Mouse (Mus musculus) ES-Bruce4 (cell line): ENCODE data around the gene Rcc1. TPM values are rescaled to one million over a fixed set of nuclear protein-coding genes. Genes with fewer than 3 reads are reported as not detected.
"Not testable (repeated sequence)": the region's sequence is repeated elsewhere in the genome, so short reads cannot be mapped to it uniquely, and the experiment has no call there.

Experiments used
- H3K27ac ChIP-seq: 2 replicates; pipeline ENCODE4 v1.5.1; 2012; ENCODE audit warnings: low read length, inconsistent platforms; ENCODE audit not compliant: insufficient read depth
- H3K27me3 ChIP-seq: 2 replicates; pipeline ENCODE4 v1.6.1; 2012; ENCODE audit warnings: mild to moderate bottlenecking, low read length, inconsistent platforms; ENCODE audit not compliant: control insufficient read depth, poor library complexity, insufficient read depth, severe bottlenecking
- H3K36me3 ChIP-seq: 2 replicates; pipeline ENCODE4 v1.6.1; 2012; ENCODE audit warnings: inconsistent platforms, mild to moderate bottlenecking, low read length, moderate library complexity; ENCODE audit not compliant: control insufficient read depth, poor library complexity, insufficient read depth, severe bottlenecking
- H3K4me1 ChIP-seq: one replicate; pipeline ENCODE4 v1.8.1; 2011; ENCODE audit warnings: low read length; ENCODE audit not compliant: control insufficient read depth, insufficient read depth
- H3K4me3 ChIP-seq: 2 replicates; pipeline ENCODE4 v1.5.1; 2011; ENCODE audit warnings: low read depth, mild to moderate bottlenecking, low read length
- H3K9ac ChIP-seq: 2 replicates; pipeline ENCODE4 v1.6.1; 2012; ENCODE audit warnings: low read depth, mild to moderate bottlenecking, inconsistent platforms; ENCODE audit not compliant: poor library complexity, severe bottlenecking
- H3K9me3 ChIP-seq: replicated peaks from 2 replicates; pipeline ENCODE4 v1.6.1; 2012; ENCODE audit warnings: mild to moderate bottlenecking, low read length, inconsistent platforms; ENCODE audit not compliant: control insufficient read depth, poor library complexity, insufficient read depth, severe bottlenecking
- CTCF ChIP-seq: IDR thresholded peaks from one replicate; pipeline ENCODE4 v1.8.1; 2011; ENCODE audit warnings: low read depth, low read length
- EP300 ChIP-seq: IDR thresholded peaks from 2 replicates; pipeline ENCODE4 v1.6.1; 2011; ENCODE audit warnings: low read depth, low read length; ENCODE audit not compliant: insufficient read depth
- POLR2A ChIP-seq: IDR thresholded peaks from one replicate; pipeline ENCODE4 v1.8.1; 2011; ENCODE audit warnings: low read length; ENCODE audit not compliant: insufficient read depth
- polyA plus RNA-seq: library from polyadenylated mRNA; stranded (reverse); fragments of >200 nt; gene quantifications from 2 replicates; pipeline ENCODE4 v1.2.4, GENCODE M21; 2011; ENCODE audit warnings: low read depth; ENCODE audit not compliant: missing spikeins, insufficient read depth, insufficient read length

Gene Rcc1
- polyA plus RNA-seq, 1 experiment, result 78.8 TPM

- Histone ChIP-seq H3K36me3 (peaks cover 5% of the 10 kb centered on the region), H3K4me1 (no peaks in the 10 kb centered on the region), H3K9ac (no peak overlapping the region)
Observed at GRCm38 (mm10) chr4:132291624-132292335, 61.6 kb downstream of the Rcc1 start.

GRCm38 (mm10) chr4:132291056-132291455 lies 62.3 kb downstream of the Rcc1 start:
- Histone ChIP-seq H3K9ac (no peak overlapping the region), H3K9me3 (no peaks in the 10 kb centered on the region), H3K4me1 (no peaks in the 10 kb centered on the region), H3K4me3 (no peak overlapping the region), H3K36me3 (peaks cover 5% of the 10 kb centered on the region), H3K27ac (peak overlapping the region; percentile 34; the same call in 1 of the 2 replicates), H3K27me3 (no peaks in the 10 kb centered on the region)
- TF ChIP-seq EP300 (no peak), POLR2A (no peak), CTCF (no peak)

More at GRCm38 (mm10) chr4:132291624-132292335, 61.6 kb downstream of the Rcc1 start:
- Histone ChIP-seq H3K9me3 (no peaks in the 10 kb centered on the region), H3K27ac (peak overlapping the region; percentile 15; the same call in 1 of the 2 replicates), H3K27me3 (no peaks in the 10 kb centered on the region), H3K4me3 (no peak overlapping the region)
- TF ChIP-seq POLR2A (no peak), CTCF (peak; percentile 79)

DNA sequence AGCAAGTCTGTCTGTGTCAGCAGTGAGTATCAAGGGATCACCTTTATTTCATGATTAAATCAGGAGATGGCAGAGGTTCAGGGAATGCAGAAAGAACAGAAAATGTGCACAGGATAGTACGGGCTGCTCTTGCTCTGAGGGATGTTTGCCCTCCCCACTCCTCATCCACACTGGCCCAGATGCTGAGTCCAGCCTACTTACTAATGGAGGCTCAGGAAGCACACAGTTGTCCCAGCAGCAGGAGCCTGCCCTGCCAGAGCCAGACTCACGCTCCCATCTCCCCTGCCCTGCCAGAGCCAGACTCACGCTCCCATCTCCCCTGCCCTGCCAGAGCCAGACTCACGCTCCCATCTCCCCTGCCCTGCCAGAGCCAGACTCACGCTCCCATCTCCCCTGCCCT lies 64.6 kb downstream of the Rcc1 start:
- H3K4me1 ChIP-seq, result not testable (repeated sequence)

More for the DNA sequence above, 64.6 kb downstream of the Rcc1 start:
- H3K9ac ChIP-seq, H3K27me3 ChIP-seq, H3K4me3 ChIP-seq, H3K27ac ChIP-seq, H3K9me3 ChIP-seq: not testable (repeated sequence)
- H3K36me3 ChIP-seq, result peaks cover 16% of the 10 kb centered on the region

Other genes with a start within 250 kb of the Rcc1 start
- gene Oprd1, start 209.1 kb downstream of the Rcc1 start, polyA plus RNA-seq, result 0.54 and 0.82 TPM in 2 replicates
- gene Ythdf2, start 141.3 kb downstream of the Rcc1 start, polyA plus RNA-seq, result 88.7 and 91.1 TPM in 2 replicates
- 23.8 and 25.9 TPM in 2 replicates for gene Gmeb1, start 92.0 kb downstream of the Rcc1 start, polyA plus RNA-seq
- gene Taf12, start 79.2 kb downstream of the Rcc1 start, polyA plus RNA-seq, result 34.3 and 35.2 TPM in 2 replicates
- 0.90 TPM in 1 of 2 replicates, not detected in the other for gene Rab42, start 50.2 kb downstream of the Rcc1 start, polyA plus RNA-seq
- 35.2 and 36.1 TPM in 2 replicates for gene Trnau1ap, start 24.1 kb downstream of the Rcc1 start, polyA plus RNA-seq
- gene Phactr4, start 68.9 kb upstream of the Rcc1 start, polyA plus RNA-seq, result 31.5 and 35.1 TPM in 2 replicates
- 22.5 and 24.4 TPM in 2 replicates for gene Med18, start 110.3 kb upstream of the Rcc1 start, polyA plus RNA-seq
- 41.6 TPM in 2 replicates for gene Sesn2, start 156.9 kb upstream of the Rcc1 start, polyA plus RNA-seq
- gene Atpif1, start 180.1 kb upstream of the Rcc1 start, polyA plus RNA-seq, result 461 and 512 TPM in 2 replicates
- 340 and 348 TPM in 2 replicates for gene Dnajc8, start 181.9 kb upstream of the Rcc1 start, polyA plus RNA-seq
- gene Ptafr, start 210.5 kb upstream of the Rcc1 start, polyA plus RNA-seq, result 0.22 and 0.30 TPM in 2 replicates